Mouse (Mus musculus) ES-E14 (cell line): Measurements from ENCODE around the gene Mgat4a. TPM values are rescaled to one million over a fixed set of nuclear protein-coding genes. Genes with fewer than 3 reads are reported as not detected.

Experiments used
- DNase-seq: peaks from one replicate; pipeline ENCODE4 v3.0.0-alpha.2; 2013; ENCODE audit warnings: low read depth, low spot score
- H3K27ac ChIP-seq: 2 replicates; pipeline ENCODE4 v1.5.1; 2012; ENCODE audit warnings: low read depth, mild to moderate bottlenecking, low read length, moderate library complexity, mixed read lengths; ENCODE audit not compliant: poor library complexity, insufficient read depth, severe bottlenecking
- H3K36me3 ChIP-seq: 2 replicates; pipeline ENCODE4 v1.6.1; 2012; ENCODE audit warnings: mild to moderate bottlenecking, low read length, moderate library complexity, mixed read lengths; ENCODE audit not compliant: control insufficient read depth, poor library complexity, insufficient read depth, severe bottlenecking
- H3K4me1 ChIP-seq, 2 experiments: fragments of 150-350 bp in 1 of 2; sonication (generic) in 1 of 2; 2 replicates each; pipeline ENCODE4 v1.6.1; 2012; ENCODE audit warnings: low read length in 2 of 2, mild to moderate bottlenecking in 1 of 2, mixed read lengths in 1 of 2; ENCODE audit not compliant: control insufficient read depth in 2 of 2, insufficient read depth in 2 of 2, poor library complexity in 1 of 2
- H3K4me3 ChIP-seq, 2 experiments: fragments of 150-350 bp in 1 of 2; sonication (generic) in 1 of 2; 2 replicates each; pipeline ENCODE4 v1.5.1; 2012; ENCODE audit warnings: low read length in 2 of 2, low read depth in 1 of 2, mild to moderate bottlenecking in 1 of 2, mixed read lengths in 1 of 2; ENCODE audit not compliant: insufficient read depth in 1 of 2, poor library complexity in 1 of 2, severe bottlenecking in 1 of 2
- H3K9ac ChIP-seq: 2 replicates; pipeline ENCODE4 v1.6.1; 2012; ENCODE audit warnings: low read depth, mild to moderate bottlenecking, low read length, mixed read lengths; ENCODE audit not compliant: poor library complexity, insufficient read depth, severe bottlenecking
- H3K9me3 ChIP-seq: fragments of 150-350 bp; sonication (generic); 2 replicates; pipeline ENCODE4 v1.6.1; 2012; ENCODE audit warnings: low read depth, mild to moderate bottlenecking, low read length; ENCODE audit not compliant: control insufficient read depth, insufficient read depth
- CHD2 ChIP-seq: IDR thresholded peaks from 2 replicates; pipeline ENCODE4 v1.6.1; 2014; ENCODE audit warnings: mild to moderate bottlenecking, low read depth, low read length, inconsistent platforms
- HCFC1 ChIP-seq: IDR thresholded peaks from 2 replicates; pipeline ENCODE4 v1.6.1; 2012; ENCODE audit warnings: low read length, inconsistent platforms, borderline replicate concordance; ENCODE audit not compliant: insufficient read depth
- MAFK ChIP-seq: IDR thresholded peaks from 2 replicates; pipeline ENCODE4 v1.6.1; 2014; ENCODE audit warnings: mild to moderate bottlenecking, low read depth, low read length, inconsistent platforms; ENCODE audit not compliant: insufficient read depth
- ZC3H11A ChIP-seq: IDR thresholded peaks from 2 replicates; pipeline ENCODE4 v1.6.1; 2012; ENCODE audit warnings: low read depth, mild to moderate bottlenecking, inconsistent platforms, low read length, borderline replicate concordance
- ZNF384 ChIP-seq: IDR thresholded peaks from 2 replicates; pipeline ENCODE4 v1.6.1; 2012; ENCODE audit warnings: low read depth, low read length, inconsistent platforms
- in situ Hi-C, 2 experiments: fragments of 600-800 bp; cut with MboI; formaldehyde crosslinking; loops; one replicate each; pipeline ENCODE4 v1.15.1; 2025; ENCODE audit warnings: low sequenced_read_pairs in 2 of 2, inconsistent platforms in 1 of 2; ENCODE audit not compliant: unreplicated experiment in 2 of 2
- total RNA-seq: library from RNA; depleted of rRNA; stranded (reverse); fragments of 300-350 nt; gene quantifications from 2 replicates; pipeline ENCODE4 v1.2.3, GENCODE M21; 2012

Gene Mgat4a
- total RNA-seq, 1 experiment = 9.8 TPM

DNA sequence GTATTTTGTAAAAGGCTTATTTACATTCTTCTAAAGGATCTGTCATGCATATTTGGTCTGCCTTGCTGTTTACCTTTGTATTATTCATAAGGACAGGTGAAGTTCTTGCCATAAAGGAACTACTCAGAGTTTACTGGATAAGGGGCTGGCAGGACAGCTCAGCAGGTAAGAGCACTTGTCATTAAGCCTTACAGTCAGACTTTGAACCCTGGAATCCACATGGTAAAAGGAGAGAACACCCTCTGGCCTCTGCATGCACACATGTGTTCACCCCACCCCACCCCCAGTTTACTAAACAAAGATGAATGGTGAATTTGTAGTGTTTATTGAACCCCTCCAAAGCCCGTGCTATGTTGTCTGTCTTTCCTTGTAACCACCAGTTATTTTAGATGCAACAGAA lies 125.4 kb downstream of the Mgat4a start:
- Histone ChIP-seq H3K4me1 (peaks cover under 1 to 3% of the 10 kb centered on the region in 2 experiments; a peak in 2 of 4 replicates), H3K9me3 (no peaks in the 10 kb centered on the region), H3K9ac (no peak overlapping the region), H3K36me3 (peaks cover 4% of the 10 kb centered on the region), H3K4me3 (no peak overlapping the region), H3K27ac (no peak overlapping the region)
- in situ Hi-C loops = no loop called here
- TF ChIP-seq MAFK (no peak), ZNF384 (no peak), ZC3H11A (no peak), CHD2 (no peak), HCFC1 (no peak)
- no peak for DNase-seq

- no peaks in the 10 kb centered on the region for H3K9me3 ChIP-seq
- in situ Hi-C loops = loop anchor here in 1 of 2 experiments (10.0 kb wide), 1 partner anchor 135 kb away; no protein-coding TSS in a partner anchor
- no peaks in the 10 kb centered on the region for H3K36me3 ChIP-seq
- no peak overlapping the region for H3K9ac ChIP-seq
- no peak overlapping the region for H3K4me3 ChIP-seq
- TF ChIP-seq HCFC1 (no peak), ZNF384 (no peak), MAFK (no peak), CHD2 (no peak), ZC3H11A (no peak)
- DNase-seq = no peak
- peaks cover 2 to 3% of the 10 kb centered on the region in 2 experiments; a peak in 2 of 4 replicates for H3K4me1 ChIP-seq
- no peak overlapping the region for H3K27ac ChIP-seq
Measured at GRCm38 (mm10) chr1:37409647-37410046, 131.2 kb downstream of the Mgat4a start.

DNA sequence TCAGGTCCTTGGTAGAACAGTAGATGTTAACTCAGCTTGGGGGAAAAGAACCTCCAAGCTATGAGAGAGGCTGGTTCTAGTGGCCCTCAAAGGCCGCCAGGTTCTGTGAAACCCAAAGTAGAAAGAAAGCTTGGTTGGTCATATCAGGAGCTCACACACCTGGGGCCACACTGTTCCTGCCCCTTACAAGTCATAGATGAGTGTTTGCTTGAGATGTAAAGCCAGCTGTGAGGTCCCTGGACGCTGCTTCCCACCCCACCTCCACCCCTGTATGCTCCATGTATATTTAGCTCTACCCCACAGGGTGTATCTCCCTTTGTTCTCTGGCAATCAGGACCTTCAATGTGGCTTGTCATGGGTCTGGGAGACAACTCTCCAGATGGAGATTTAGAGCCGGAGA lies 132.1 kb downstream of the Mgat4a start:
- Histone ChIP-seq H3K27ac (no peak overlapping the region), H3K9ac (no peak overlapping the region), H3K4me3 (no peak overlapping the region), H3K4me1 (peaks cover 2 to 3% of the 10 kb centered on the region in 2 experiments; a peak in 2 of 4 replicates), H3K36me3 (no peaks in the 10 kb centered on the region), H3K9me3 (no peaks in the 10 kb centered on the region)
- DNase-seq = no peak
- in situ Hi-C loops = loop anchor here in 1 of 2 experiments (10.0 kb wide), 1 partner anchor 134 kb away; no protein-coding TSS in a partner anchor
- TF ChIP-seq ZNF384 (no peak), CHD2 (no peak), HCFC1 (no peak), MAFK (no peak), ZC3H11A (no peak)

DNA sequence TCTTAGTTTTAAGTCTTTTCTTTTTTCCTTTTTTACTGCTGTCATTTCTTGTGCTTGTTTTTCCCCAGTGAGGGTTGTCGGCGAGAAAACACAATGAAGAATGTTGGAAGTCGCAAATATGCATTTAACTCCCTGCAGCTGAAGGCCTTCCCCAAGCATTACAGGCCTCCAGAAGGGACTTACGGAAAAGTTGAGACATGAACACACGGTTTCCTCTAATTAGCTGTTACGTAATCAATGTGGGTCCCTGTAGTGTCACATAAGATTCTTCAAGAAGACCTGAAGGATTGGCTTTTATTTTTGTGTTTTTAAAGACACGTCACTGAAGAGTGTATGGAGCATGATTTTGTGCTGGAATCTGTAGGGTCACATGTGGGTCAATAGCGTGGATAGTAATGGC lies 132.8 kb downstream of the Mgat4a start:
- Histone ChIP-seq H3K4me1 (peaks cover 2 to 3% of the 10 kb centered on the region in 2 experiments; a peak in 2 of 4 replicates), H3K36me3 (no peaks in the 10 kb centered on the region), H3K27ac (no peak overlapping the region), H3K4me3 (no peak overlapping the region), H3K9me3 (no peaks in the 10 kb centered on the region), H3K9ac (no peak overlapping the region)
- TF ChIP-seq ZNF384 = no peak
- TF ChIP-seq MAFK = no peak
- TF ChIP-seq HCFC1 = no peak
- no peak for TF ChIP-seq ZC3H11A
- no peak for TF ChIP-seq CHD2
- DNase-seq = no peak
- in situ Hi-C loops = loop anchor here in 1 of 2 experiments (10.0 kb wide), 1 partner anchor 133 kb away; no protein-coding TSS in a partner anchor

- TF ChIP-seq MAFK (no peak), HCFC1 (no peak), ZC3H11A (no peak), CHD2 (no peak), ZNF384 (no peak)
- Histone ChIP-seq H3K27ac (no peak overlapping the region), H3K4me3 (no peak overlapping the region), H3K9ac (no peak overlapping the region), H3K36me3 (no peaks in the 10 kb centered on the region), H3K4me1 (peaks cover 2% of the 10 kb centered on the region in 2 experiments; a peak in 2 of 4 replicates), H3K9me3 (no peaks in the 10 kb centered on the region)
- DNase-seq = no peak
- in situ Hi-C loops = loop anchor here in 1 of 2 experiments (10.0 kb wide), 1 partner anchor 132 kb away; no protein-coding TSS in a partner anchor
Measured at GRCm38 (mm10) chr1:37407228-37407627, 133.6 kb downstream of the Mgat4a start.
